Mouse (Mus musculus) layer of hippocampus, adult 2 months (tissue): ENCODE measurements around the gene Mmp7. TPM values are rescaled to one million over a fixed set of nuclear protein-coding genes. Genes with fewer than 3 reads are reported as not detected.

ENCODE experiments used
- DNase-seq, 2 experiments: peaks; one replicate each; pipeline ENCODE4 v3.0.0; 2022; ENCODE audit warnings: low spot score in 2 of 2
- H3K27ac ChIP-seq: fragments of 200-600 bp; 2 replicates; pipeline ENCODE4 v1.8.1; 2022
- H3K4me3 ChIP-seq: fragments of 200-600 bp; 2 replicates; pipeline ENCODE4 v1.8.1; 2022; ENCODE audit warnings: mild to moderate bottlenecking
- CTCF ChIP-seq: fragments of 200-600 bp; conservative IDR thresholded peaks from 2 replicates; pipeline ENCODE4 v1.8.1; 2022; ENCODE audit warnings: antibody characterized with exemption, mild to moderate bottlenecking, moderate library complexity
- long read RNA-seq, 2 experiments: library from polyadenylated mRNA; stranded (forward); transcript quantifications; one replicate each; pipeline ENCODE4 v2.0.0; 2021; ENCODE audit warnings: borderline mapping rate in 2 of 2
- total RNA-seq, 2 experiments: library from RNA; stranded (reverse); gene quantifications; 2 replicates each; pipeline ENCODE4 v1.2.3; 2021

Mmp7 gene
- total RNA-seq: not detected
- long read RNA-seq, experiment 1: 0 reads
- long read RNA-seq, experiment 2: 0 reads

DNA sequence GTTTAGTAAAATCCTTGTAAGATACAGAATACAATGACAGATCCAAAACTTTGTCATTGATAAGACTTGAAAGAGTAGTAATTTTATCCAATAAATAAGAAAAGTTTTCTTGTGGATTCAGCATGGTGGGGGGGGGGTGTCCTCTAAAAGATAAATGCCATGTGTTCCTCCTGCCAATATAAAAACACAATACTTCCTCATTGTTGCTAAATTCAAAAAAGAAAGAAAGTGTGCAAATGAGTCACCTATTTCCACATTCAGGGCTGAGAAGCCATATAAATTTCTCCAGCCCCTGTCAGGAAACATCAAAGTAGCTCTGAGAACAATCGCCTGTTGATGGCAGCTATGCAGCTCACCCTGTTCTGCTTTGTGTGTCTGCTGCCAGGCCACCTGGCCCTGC lies at the start of gene Mmp7:
TSS of gene Mmp7 (plus strand) at position 301 of the 400 bp plus-strand sequence.
- H3K4me3 ChIP-seq: no peak within 1 kb of the TSS
- TF ChIP-seq CTCF: no peak
- no peak for DNase-seq
- H3K27ac ChIP-seq: no peak within 1 kb of the TSS

DNA sequence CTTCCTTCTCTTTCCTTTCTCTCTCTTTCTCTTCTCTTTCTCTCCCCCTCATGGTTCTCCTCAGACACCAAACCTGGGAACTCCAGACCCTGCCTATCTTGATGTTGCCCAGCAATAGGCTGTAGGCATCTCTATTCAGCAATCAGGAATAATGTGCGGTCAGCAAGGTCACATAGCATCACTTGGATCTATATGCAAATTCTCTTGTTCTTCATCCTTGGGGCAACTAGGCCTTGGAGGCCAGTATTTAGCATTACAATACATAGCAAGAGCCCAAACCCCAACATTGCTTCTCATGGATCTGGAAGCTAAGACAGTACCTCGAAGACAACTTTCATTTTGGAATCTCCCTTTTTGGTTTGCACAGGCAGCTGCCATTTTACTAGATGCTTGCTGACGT lies 44.0 kb upstream of the Mmp7 start:
- TF ChIP-seq CTCF: no peak
- no peak overlapping the region for H3K4me3 ChIP-seq
- H3K27ac ChIP-seq: no peak overlapping the region
- no peak for DNase-seq

DNA sequence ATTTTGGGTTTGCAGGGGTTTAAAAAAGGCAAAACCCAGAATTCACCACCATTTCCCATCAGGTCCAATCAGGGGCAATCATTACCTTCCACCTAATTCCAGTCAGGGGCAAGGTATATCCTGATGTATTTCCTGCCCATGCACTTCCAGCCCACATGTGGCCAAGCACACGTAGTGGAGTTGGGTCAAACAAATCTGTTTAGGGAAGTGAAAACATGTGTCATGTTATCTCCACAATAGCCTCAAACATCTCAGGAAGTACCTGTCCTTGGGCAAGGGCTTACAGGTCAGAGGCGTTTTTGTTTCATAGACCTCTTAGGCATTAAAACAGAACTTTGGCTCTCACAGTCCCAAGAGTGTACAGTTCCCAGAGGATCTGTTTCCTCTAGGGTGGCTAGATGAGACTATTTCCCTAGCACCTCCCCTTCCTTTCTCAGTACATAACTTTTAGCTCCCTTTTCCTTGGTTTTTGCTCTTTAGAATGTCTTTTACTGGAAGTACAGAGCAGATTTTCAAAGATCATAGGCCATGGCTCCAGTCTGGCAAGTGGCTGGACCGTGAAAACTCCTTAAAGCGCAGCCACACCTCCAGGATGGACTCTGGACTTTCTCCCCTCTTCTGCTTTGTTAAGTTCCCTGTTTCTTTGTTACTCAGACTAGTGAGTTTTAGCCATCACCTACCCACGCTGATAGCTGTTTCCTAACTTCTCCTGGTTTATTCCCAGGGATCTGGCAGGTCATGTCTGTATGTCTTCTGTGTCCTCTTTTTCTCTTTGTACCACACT lies 41.3 kb upstream of the Mmp7 start:
- TF ChIP-seq CTCF: no peak
- no peak overlapping the region for H3K4me3 ChIP-seq

DNA sequence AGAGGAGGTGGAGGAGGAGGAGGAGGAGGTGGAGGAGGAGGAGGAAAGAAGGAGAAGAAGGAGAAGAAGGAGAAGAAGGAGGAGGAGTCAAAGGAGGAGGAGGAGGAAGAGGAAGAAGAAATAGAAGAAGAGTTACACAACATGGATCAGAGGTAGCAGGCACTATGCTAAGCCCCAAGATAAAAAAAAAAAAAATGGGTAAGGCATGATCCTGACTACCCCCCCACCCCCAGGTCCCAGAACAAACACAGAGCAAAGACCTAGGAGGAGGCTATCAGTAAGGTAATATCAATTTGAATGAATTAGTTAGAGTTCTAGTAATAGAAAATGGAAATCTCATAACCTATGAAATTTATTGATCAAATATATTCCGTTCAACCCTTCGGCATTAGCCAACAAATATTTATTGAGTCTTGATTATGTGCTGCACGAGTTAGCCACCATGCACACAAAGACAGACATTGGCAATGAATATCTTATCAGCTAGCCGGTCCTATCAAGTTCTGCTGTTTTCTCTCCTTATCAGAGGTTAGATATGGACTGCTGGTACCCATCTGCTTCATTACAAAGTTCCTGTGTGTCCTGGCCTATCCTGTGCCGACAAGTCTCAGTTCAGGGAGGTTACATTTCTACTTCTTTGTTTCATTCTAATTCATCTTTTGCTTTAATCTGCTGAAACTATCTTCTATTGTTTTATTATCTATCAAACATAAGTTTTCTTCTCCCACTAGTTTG lies 39.4 kb upstream of the Mmp7 start:
- TF ChIP-seq CTCF: no peak
- DNase-seq: no peak
- H3K4me3 ChIP-seq: no peak overlapping the region
- no peak overlapping the region for H3K27ac ChIP-seq

More for the DNA sequence above, 41.3 kb upstream of the Mmp7 start:
- DNase-seq: no peak
- no peak overlapping the region for H3K27ac ChIP-seq

DNA sequence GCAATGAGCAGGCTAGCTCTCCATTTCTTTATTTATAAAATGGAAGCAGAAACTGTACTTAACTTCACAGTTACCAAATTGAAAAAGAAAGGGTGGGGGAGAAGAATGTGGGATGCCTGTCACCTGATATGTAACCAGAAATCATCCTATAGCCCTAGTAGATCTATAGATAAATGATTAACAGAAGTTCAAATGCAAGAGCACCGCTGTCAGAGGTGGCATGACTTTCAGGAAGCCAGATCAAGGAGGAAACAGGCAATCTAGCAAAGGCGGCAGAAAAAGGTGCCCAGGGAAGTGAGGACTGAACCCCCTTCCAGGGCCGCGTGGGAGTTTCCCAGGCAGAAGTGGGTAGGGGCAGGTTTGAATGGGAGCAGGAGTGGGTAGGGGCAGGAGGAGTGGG lies 33.9 kb upstream of the Mmp7 start:
- no peak overlapping the region for H3K4me3 ChIP-seq
- DNase-seq: no peak
- TF ChIP-seq CTCF: no peak
- no peak overlapping the region for H3K27ac ChIP-seq

DNA sequence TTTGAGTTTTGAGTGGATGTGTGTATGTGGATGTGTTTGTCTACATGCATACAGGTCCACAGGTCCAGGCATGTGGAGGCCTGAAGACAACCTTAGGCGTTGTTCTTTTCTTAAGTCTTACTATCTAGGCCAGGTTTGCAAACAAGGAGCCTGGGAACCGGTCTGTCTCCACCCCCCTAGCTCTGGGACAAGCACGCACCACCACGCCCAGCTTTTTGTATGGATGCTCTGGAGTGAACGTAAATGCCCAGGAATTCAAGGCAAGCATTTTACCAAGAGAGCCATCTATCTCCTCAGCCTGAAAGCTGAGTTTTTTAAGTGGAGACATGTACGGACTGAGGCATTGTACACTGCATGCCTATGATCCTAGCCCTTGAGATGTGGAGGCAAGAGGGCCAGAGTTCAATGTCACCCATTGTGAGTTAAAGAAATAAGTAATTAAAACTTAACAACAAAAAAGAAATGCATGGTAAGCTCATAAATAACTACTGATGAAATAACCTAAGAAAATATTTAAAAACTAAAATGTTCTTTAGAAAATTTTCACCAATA lies 32.3 kb upstream of the Mmp7 start:
- no peak for DNase-seq
- H3K27ac ChIP-seq: no peak overlapping the region
- no peak for TF ChIP-seq CTCF
- no peak overlapping the region for H3K4me3 ChIP-seq

DNA sequence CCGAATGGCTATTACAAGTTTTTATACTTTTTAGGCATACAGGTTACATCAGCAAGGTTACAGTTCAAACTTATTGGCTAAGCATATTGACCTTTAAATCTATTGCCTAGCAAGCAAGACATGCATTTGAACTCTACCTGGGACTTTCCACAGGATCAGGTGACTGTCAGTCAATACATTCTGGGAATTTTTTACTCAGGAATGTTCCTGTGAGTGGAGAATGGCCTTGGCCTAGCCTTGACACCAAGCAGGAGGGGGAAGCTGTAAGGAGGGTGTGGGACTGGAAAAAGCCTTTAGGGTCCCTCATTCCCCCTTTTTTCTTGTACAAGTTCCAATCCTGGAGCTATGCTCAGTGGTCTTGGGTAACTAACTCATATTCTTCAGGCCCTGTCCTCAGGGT lies 30.5 kb upstream of the Mmp7 start:
- no peak for TF ChIP-seq CTCF
- H3K4me3 ChIP-seq: no peak overlapping the region
- no peak overlapping the region for H3K27ac ChIP-seq
- DNase-seq: no peak

DNA sequence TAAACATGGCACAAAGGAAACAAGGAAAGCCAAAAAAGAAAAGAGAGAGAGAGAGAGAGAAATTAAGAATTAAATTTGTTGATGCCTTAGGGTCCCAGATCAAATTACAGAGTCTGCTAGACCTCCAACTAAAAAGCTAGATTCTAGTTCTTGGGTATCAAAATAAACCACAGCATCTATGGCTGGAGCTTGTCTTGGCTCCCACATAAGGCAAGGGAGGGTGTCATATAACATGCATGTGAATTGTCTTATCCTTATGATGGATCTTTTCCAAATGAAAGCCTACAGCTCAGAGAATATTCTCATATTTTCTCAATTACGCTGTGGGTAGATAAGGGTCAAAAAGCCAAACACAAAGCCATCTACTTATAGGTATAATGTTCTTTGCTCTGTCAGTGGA lies 22.2 kb upstream of the Mmp7 start:
- H3K4me3 ChIP-seq: no peak overlapping the region
- H3K27ac ChIP-seq: no peak overlapping the region
- DNase-seq: no peak
- TF ChIP-seq CTCF: no peak

DNA sequence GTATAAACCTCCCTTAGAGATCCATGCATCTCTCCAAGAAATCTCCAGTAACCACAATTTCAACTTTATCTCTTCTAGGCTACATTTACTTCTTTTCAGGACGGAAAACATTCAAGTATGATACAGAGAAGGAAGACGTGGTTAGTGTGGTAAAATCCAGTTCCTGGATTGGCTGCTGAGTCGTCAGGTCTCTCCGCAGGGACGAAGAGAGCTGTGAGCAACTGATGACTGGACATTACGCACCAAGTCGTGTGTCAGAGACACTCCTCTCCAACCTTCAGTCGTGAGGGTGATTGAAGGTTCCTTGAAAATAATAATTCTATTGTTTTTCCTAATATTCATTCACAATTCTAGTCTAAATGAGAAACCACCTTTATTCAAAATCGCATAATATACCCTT lies 18.9 kb upstream of the Mmp7 start:
- Histone ChIP-seq H3K4me3 (no peak overlapping the region), H3K27ac (no peak overlapping the region)
- DNase-seq: no peak
- no peak for TF ChIP-seq CTCF

DNA sequence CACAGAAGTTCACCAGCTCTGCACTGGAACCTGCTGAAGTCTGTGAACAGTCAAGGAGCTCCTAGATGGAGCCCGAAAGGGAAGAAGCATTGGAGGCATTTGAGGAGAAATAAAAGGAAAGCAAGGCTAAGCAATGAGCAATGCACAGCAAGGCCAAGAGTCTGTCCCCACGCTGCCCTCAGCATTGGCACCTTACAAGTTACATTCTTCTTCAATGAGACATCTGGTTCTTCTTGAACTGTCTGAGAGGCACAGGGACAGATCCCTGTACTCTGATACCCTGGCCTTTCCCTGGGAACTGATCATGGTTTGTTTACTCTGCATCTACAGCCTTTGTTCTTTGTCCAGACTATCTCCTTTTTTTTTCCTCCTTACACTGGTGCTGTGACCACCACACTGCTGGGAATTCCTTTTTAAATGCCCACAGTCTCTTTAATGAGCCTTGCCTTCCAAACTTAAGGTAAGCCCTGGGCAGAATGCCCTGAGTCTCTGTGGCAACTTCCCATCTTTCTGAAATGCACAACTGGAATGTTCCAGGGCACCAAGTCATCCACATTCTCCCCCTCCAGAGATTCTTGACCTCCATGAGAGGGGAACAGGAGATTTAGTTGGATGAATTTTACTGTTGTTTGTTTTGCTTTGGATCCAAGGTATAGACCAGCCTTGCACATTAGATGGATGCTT lies 13.6 kb upstream of the Mmp7 start:
- Histone ChIP-seq H3K27ac (no peak overlapping the region), H3K4me3 (no peak overlapping the region)
- no peak for TF ChIP-seq CTCF
- no peak for DNase-seq

DNA sequence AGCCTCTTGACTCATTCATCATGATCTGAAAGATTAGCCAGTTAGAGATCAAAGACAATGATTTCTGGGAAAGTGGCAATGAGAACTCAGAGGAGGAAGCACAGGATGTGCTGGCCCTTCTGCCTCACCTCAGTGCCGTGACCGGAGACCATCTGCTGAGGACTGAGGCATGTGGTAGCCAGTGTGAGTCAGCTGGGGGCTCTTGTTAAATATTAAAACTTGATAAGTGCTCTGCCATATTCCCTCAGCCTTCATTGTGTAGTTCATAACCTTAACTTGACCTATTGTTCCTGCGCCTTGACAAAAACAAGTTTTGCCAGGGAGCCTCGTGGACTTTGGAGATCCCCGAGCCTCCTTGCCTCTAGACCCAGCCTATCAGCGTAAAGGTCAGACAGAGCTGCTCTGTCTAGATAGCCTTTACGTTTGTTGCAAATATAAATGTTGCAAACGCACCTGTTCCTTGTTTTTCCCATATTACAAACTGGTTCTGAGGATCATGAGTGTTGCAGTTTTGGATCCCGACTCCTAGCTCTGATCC lies 9.7 kb upstream of the Mmp7 start:
- TF ChIP-seq CTCF: no peak
- Histone ChIP-seq H3K4me3 (no peak overlapping the region), H3K27ac (no peak overlapping the region)
- DNase-seq: no peak

DNA sequence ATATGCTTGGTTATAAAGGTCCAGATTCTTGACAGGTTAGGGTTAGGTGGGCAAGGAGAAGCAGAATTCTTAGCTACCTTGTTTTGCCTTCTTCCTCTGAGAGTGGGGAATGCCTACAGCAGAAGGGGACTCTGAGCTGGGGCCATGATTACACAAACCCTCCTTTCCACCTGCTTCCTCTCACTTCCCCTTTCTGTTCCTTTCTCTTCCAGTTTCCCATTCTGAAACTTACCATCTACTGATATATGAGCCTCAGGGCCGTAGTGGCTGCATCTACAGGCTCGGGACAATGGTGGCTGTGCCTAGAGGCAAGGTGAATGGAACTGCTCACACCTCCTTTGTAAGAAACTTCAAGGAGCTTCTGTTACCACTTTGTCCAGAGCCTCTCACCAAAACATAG lies 5.9 kb upstream of the Mmp7 start:
- TF ChIP-seq CTCF: no peak

DNA sequence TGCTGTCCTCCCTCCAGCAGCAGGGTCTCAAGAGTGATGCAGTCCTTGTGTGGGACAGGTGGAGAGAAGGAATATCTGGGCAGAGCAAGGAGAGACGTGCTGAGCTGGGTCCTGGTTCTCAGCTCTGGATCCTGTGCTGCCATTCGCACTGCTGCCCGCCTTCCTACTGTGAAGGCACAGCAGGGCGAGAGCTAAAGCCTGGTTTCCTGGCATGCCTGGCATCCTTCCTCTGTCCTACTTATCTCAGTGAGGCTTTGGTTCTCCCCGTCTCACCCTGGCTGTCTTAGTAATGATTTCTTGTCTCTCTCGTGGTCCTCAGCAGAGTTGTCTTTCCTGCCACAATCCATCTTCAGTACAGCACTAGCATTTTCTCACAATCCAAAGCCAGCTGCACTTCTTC lies 2.1 kb upstream of the Mmp7 start:
- Histone ChIP-seq H3K27ac (no peak overlapping the region), H3K4me3 (no peak overlapping the region)
- DNase-seq: no peak
- TF ChIP-seq CTCF: no peak

More for the DNA sequence above, 5.9 kb upstream of the Mmp7 start:
- no peak for DNase-seq
- Histone ChIP-seq H3K4me3 (no peak overlapping the region), H3K27ac (no peak overlapping the region)
